Mouse (Mus musculus) adrenal gland, postnatal 25 days (tissue): ENCODE data around the gene Ap3s2. TPM values are rescaled to one million over a fixed set of nuclear protein-coding genes. Genes with fewer than 3 reads are reported as not detected.

Experiments
- DNase-seq: peaks from one replicate; pipeline ENCODE4 v3.0.0; 2021; ENCODE audit warnings: mixed read lengths
- total RNA-seq: library from RNA; stranded (reverse); gene quantifications from 2 replicates; pipeline ENCODE4 v1.2.3, GENCODE M21; 2021

Gene Ap3s2
- total RNA-seq, 1 experiment from 2014 or later, result 34.0 TPM

GRCm38 (mm10) chr7:79888603-79889002, 31.8 kb downstream of the Ap3s2 start:
- DNase-seq, result no peak

- no peak for DNase-seq
Measured at GRCm38 (mm10) chr7:79883613-79884334, 36.7 kb downstream of the Ap3s2 start.

GRCm38 (mm10) chr7:79881901-79882300, 38.5 kb downstream of the Ap3s2 start:
- DNase-seq, result no peak

- DNase-seq, result peak; percentile 8
Measured at GRCm38 (mm10) chr7:79880998-79881397, 39.5 kb downstream of the Ap3s2 start.

GRCm38 (mm10) chr7:79880033-79880432, 40.4 kb downstream of the Ap3s2 start:
- no peak for DNase-seq

GRCm38 (mm10) chr7:79878455-79879025, 41.9 kb downstream of the Ap3s2 start:
- DNase-seq, result no peak

- DNase-seq, result no peak
Measured at GRCm38 (mm10) chr7:79873407-79873806, 47.0 kb downstream of the Ap3s2 start.

- DNase-seq, result no peak
Measured at GRCm38 (mm10) chr7:79871797-79872345, 48.6 kb downstream of the Ap3s2 start.

GRCm38 (mm10) chr7:79869072-79869719, 51.3 kb downstream of the Ap3s2 start:
- no peak for DNase-seq

- DNase-seq, result no peak
Measured at GRCm38 (mm10) chr7:79868475-79868874, 52.0 kb downstream of the Ap3s2 start.

- DNase-seq, result no peak
Measured at GRCm38 (mm10) chr7:79867861-79868260, 52.6 kb downstream of the Ap3s2 start.

- DNase-seq, result no peak
Measured at GRCm38 (mm10) chr7:79866294-79867000, 54.0 kb downstream of the Ap3s2 start.

GRCm38 (mm10) chr7:79861794-79862193, 58.7 kb downstream of the Ap3s2 start:
- no peak for DNase-seq

- no peak for DNase-seq
Measured at GRCm38 (mm10) chr7:79860811-79861210, 59.6 kb downstream of the Ap3s2 start, which contains the start of gene Anpep. TSS of gene Anpep (minus strand) at chr7:79861059.

GRCm38 (mm10) chr7:79858956-79859630, 61.4 kb downstream of the Ap3s2 start:
- no peak for DNase-seq

- DNase-seq, result no peak
Measured at GRCm38 (mm10) chr7:79858202-79858934, 62.1 kb downstream of the Ap3s2 start.

- DNase-seq, result no peak
Measured at GRCm38 (mm10) chr7:79856305-79856704, 64.1 kb downstream of the Ap3s2 start.

GRCm38 (mm10) chr7:79847456-79848451, 72.7 kb downstream of the Ap3s2 start:
- DNase-seq, result peak; percentile 13

- DNase-seq, result no peak
Measured at GRCm38 (mm10) chr7:79846342-79846741, 74.1 kb downstream of the Ap3s2 start.
